Mouse (Mus musculus) olfactory bulb, adult 2 months (tissue): ENCODE measurements around the gene Grsf1.

Experiments
- CTCF ChIP-seq: fragments of 200-500 bp; IDR thresholded peaks from 2 replicates; pipeline ENCODE4 v1.5.1; 2012; ENCODE audit warnings: low read depth, mild to moderate bottlenecking, low read length, moderate library complexity; ENCODE audit not compliant: insufficient read depth
- POLR2A ChIP-seq: fragments of 200-500 bp; IDR thresholded peaks from 2 replicates; pipeline ENCODE4 v1.6.1; 2012; ENCODE audit warnings: mild to moderate bottlenecking, low read depth, low read length, moderate library complexity; ENCODE audit not compliant: insufficient read depth

- no peak for TF ChIP-seq POLR2A
- no peak for TF ChIP-seq CTCF
These were observed 44.4 kb downstream of the Grsf1 start for GRCm38 (mm10) chr5:88631545-88631944.
